Mouse (Mus musculus) yolk sac, embryonic 10.5 days (tissue): ENCODE results near the gene Gm14781.
"Not testable (repeated sequence)": the region's sequence is repeated elsewhere in the genome, so short reads cannot be mapped to it uniquely, and the experiment has no call there.

Source experiments
- DNase-seq: peaks from one replicate; pipeline ENCODE4 v3.0.0-alpha.2; 2017; ENCODE audit warnings: low spot score

Gene Gm14781

GRCm38 (mm10) chrX:91631894-91632293 is at the start of gene Gm14781:
Gene Gm14781 (plus strand): TSS chrX:91632194.
- DNase-seq = not testable (repeated sequence)

DNA sequence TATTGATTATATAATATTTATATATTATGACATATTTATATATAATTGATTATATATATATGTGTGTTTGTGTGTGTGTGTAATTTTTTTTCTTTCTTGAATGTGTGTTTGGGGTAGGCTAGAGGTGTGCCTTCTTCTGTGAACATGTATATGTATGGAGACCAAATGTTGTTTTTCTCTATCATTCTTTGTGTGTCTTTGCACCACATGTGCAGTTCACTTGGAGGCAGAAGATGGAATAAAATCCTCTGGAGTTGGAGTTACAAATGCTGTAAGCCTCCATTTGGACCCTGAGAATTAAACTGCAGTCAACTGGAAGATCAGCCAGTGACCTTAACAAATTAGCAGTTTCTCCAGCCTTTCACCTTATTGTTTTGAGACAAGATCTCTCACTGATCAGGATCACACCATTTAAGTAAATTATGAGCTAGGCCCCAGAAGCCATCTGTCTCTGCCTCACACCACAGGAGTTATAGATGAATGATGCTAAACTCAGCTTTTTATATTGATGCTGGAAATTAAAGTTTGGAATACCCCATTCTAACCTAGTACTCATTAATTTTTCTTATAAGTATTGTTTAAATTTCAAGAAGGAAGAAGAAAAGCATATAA is 23.1 kb downstream of the Gm14781 start:
- not testable (repeated sequence) for DNase-seq
